Mouse (Mus musculus) liver, adult 2 months (tissue): ENCODE results near the gene Smg1. TPM values are rescaled to one million over a fixed set of nuclear protein-coding genes. Genes with fewer than 3 reads are reported as not detected.

Source experiments
- DNase-seq: peaks from one replicate; pipeline ENCODE4 v3.0.0-alpha.2; 2011; ENCODE audit warnings: low read depth, low spot score; ENCODE audit errors: extremely low read depth
- H3K27ac ChIP-seq: fragments of 200-500 bp; replicated peaks from 2 replicates; pipeline ENCODE4 v1.5.1; 2012; ENCODE audit warnings: low read depth, mild to moderate bottlenecking, control low read depth, inconsistent platforms, low read length; ENCODE audit not compliant: insufficient read depth
- H3K27me3 ChIP-seq: fragments of 200-500 bp; 2 replicates; pipeline ENCODE4 v1.6.1; 2012; ENCODE audit warnings: mild to moderate bottlenecking, moderate library complexity, low read length, inconsistent platforms; ENCODE audit not compliant: control insufficient read depth, insufficient read depth
- H3K36me3 ChIP-seq: fragments of 200-500 bp; 2 replicates; pipeline ENCODE4 v1.6.1; 2012; ENCODE audit warnings: low read length, inconsistent platforms; ENCODE audit not compliant: control insufficient read depth, insufficient read depth
- H3K4me1 ChIP-seq: fragments of 200-500 bp; 2 replicates; pipeline ENCODE4 v1.6.1; 2011; ENCODE audit warnings: low read length; ENCODE audit not compliant: control insufficient read depth, insufficient read depth
- H3K4me3 ChIP-seq: fragments of 200-500 bp; 2 replicates; pipeline ENCODE4 v1.5.1; 2011; ENCODE audit warnings: low read depth, mild to moderate bottlenecking, control low read depth, low read length, moderate library complexity; ENCODE audit not compliant: insufficient read depth
- H3K79me2 ChIP-seq: fragments of 200-500 bp; 2 replicates; pipeline ENCODE4 v1.6.1; 2012; ENCODE audit warnings: inconsistent platforms, mild to moderate bottlenecking, low read length, moderate library complexity; ENCODE audit not compliant: control insufficient read depth, insufficient read depth
- H3K9ac ChIP-seq: fragments of 200-500 bp; 2 replicates; pipeline ENCODE4 v1.6.1; 2012; ENCODE audit warnings: low read depth, mild to moderate bottlenecking, control low read depth, inconsistent platforms, low read length
- CTCF ChIP-seq: fragments of 200-500 bp; IDR thresholded peaks from 2 replicates; pipeline ENCODE4 v1.5.1; 2011; ENCODE audit warnings: low read depth, low read length, control low read depth
- POLR2A ChIP-seq: fragments of 200-500 bp; IDR thresholded peaks from 2 replicates; pipeline ENCODE4 v1.6.1; 2011; ENCODE audit warnings: low read length, control low read depth; ENCODE audit not compliant: insufficient read depth; ENCODE audit errors: extremely low read depth
- whole genome bisulfite sequencing: fragments of 180-500 bp; shearing (Covaris S2); methylation state at CpG from one replicate; pipeline ENCODE4 v1.1.7; 2018; 5-methylcytosine and 5-hydroxymethylcytosine counted together
- polyA plus RNA-seq: library from polyadenylated mRNA; depleted of rRNA; stranded (reverse); fragments of >200 nt; gene quantifications from 2 replicates; pipeline ENCODE4 v1.2.3, GENCODE M21; 2012
- total RNA-seq: library from RNA; depleted of rRNA; stranded (reverse); fragments of >200 nt; gene quantifications from 2 replicates; pipeline ENCODE4 v1.2.3, GENCODE M21; 2014

Smg1 gene
- total and polyA plus RNA-seq, 2 experiments: 5.7 to 27.9 TPM

GRCm38 (mm10) chr7:118128925-118129429 lies 114.5 kb downstream of the Smg1 start:
- Histone ChIP-seq H3K9ac (peak overlapping the region; percentile 79), H3K4me3 (peak overlapping the region; percentile 72), H3K36me3 (peaks cover 24% of the 10 kb centered on the region), H3K4me1 (peaks cover 6% of the 10 kb centered on the region), H3K27ac (peak overlapping the region; percentile 83), H3K79me2 (peaks cover 11% of the 10 kb centered on the region; the same call in 1 of the 2 replicates), H3K27me3 (no peaks in the 10 kb centered on the region)
- TF ChIP-seq CTCF (no peak), POLR2A (no peak)
- WGBS: 1% methylated on average over 21 of the region's 21 CpGs
- peak; percentile 86 for DNase-seq

- H3K79me2 ChIP-seq: peaks cover 11% of the 10 kb centered on the region; the same call in 1 of the 2 replicates
- no peak overlapping the region for H3K27ac ChIP-seq
- TF ChIP-seq POLR2A (no peak), CTCF (no peak)
- no peak overlapping the region for H3K4me3 ChIP-seq
- WGBS: 58% methylated on average over 11 of the region's 11 CpGs
- H3K4me1 ChIP-seq: peaks cover 6% of the 10 kb centered on the region
- DNase-seq: no peak
- no peak overlapping the region for H3K9ac ChIP-seq
- H3K27me3 ChIP-seq: no peaks in the 10 kb centered on the region
- H3K36me3 ChIP-seq: peaks cover 38% of the 10 kb centered on the region
Observed at GRCm38 (mm10) chr7:118126219-118126875, 117.1 kb downstream of the Smg1 start.

- Histone ChIP-seq H3K27me3 (no peaks in the 10 kb centered on the region), H3K4me1 (peaks cover 6% of the 10 kb centered on the region), H3K9ac (no peak overlapping the region), H3K36me3 (peaks cover 42% of the 10 kb centered on the region), H3K4me3 (no peak overlapping the region), H3K79me2 (peaks cover 11% of the 10 kb centered on the region; the same call in 1 of the 2 replicates), H3K27ac (no peak overlapping the region)
- TF ChIP-seq CTCF (no peak), POLR2A (no peak)
- peak; percentile 51 for DNase-seq
Observed at GRCm38 (mm10) chr7:118125736-118126135, 117.7 kb downstream of the Smg1 start.

GRCm38 (mm10) chr7:118123512-118124411 lies 119.7 kb downstream of the Smg1 start:
- no peak overlapping the region for H3K4me3 ChIP-seq
- H3K36me3 ChIP-seq: peaks cover 61% of the 10 kb centered on the region
- H3K9ac ChIP-seq: no peak overlapping the region
- no peak overlapping the region for H3K27ac ChIP-seq
- H3K79me2 ChIP-seq: peaks cover 11% of the 10 kb centered on the region; the same call in 1 of the 2 replicates
- DNase-seq: no peak
- peaks cover 6% of the 10 kb centered on the region for H3K4me1 ChIP-seq
- H3K27me3 ChIP-seq: no peaks in the 10 kb centered on the region
- TF ChIP-seq CTCF (no peak), POLR2A (no peak)
- 88% methylated on average over 4 of the region's 4 CpGs for WGBS

DNA sequence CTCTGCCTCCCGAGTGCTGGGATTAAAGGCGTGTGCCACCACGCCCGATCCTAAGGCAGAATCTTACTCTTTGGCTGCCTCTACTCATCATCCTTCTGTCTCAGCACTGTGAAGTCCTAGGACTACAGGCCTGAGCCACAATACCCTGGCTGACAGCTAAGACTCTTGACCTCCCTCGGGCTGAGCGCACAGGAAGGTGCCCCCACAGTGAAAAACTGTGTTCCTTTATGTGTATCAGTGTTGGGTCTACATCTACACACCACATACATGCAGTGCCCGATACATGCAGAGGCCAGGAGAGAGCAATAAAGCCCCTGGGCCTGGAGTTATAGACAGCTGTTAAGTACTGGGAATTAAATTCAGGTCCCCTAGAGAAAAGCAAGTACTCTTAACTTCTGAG lies 121.2 kb downstream of the Smg1 start:
- no peak for DNase-seq
- TF ChIP-seq CTCF: no peak
- no peak for TF ChIP-seq POLR2A
- Histone ChIP-seq H3K9ac (no peak overlapping the region; the same call in 1 of the 2 replicates), H3K4me1 (peaks cover 6% of the 10 kb centered on the region), H3K79me2 (peaks cover 11% of the 10 kb centered on the region; the same call in 1 of the 2 replicates), H3K36me3 (peaks cover 65% of the 10 kb centered on the region), H3K27ac (no peak overlapping the region), H3K4me3 (no peak overlapping the region), H3K27me3 (no peaks in the 10 kb centered on the region)
- WGBS: 98% methylated on average over 7 of the region's 7 CpGs
